Mouse (Mus musculus) layer of hippocampus, adult 8-10 months (tissue): Measurements from ENCODE around the gene Nicn1. TPM values are rescaled to one million over a fixed set of nuclear protein-coding genes. Genes with fewer than 3 reads are reported as not detected.

Experiments
- DNase-seq, 2 experiments: peaks; one replicate each; pipeline ENCODE4 v3.0.0; 2022; ENCODE audit warnings: low spot score in 2 of 2
- total RNA-seq, 4 experiments: library from RNA; stranded (reverse); gene quantifications; 2 replicates each; pipeline ENCODE4 v1.2.4; 2022

Gene Nicn1
- total RNA-seq, 4 experiments from 2014 or later: 106 to 131 (median 116) TPM

- no peak for DNase-seq
These were observed 47.8 kb downstream of the Nicn1 start for GRCm38 (mm10) chr9:108337848-108338550.

- no peak for DNase-seq
These were observed 48.3 kb downstream of the Nicn1 start for GRCm38 (mm10) chr9:108338551-108338885.

GRCm38 (mm10) chr9:108338886-108339781, 48.9 kb downstream of the Nicn1 start, which contains the start of gene Gpx1:
Gene Gpx1, plus strand, starts transcription at chr9:108338903.
- peak; percentile 78 to 81 for DNase-seq

DNA sequence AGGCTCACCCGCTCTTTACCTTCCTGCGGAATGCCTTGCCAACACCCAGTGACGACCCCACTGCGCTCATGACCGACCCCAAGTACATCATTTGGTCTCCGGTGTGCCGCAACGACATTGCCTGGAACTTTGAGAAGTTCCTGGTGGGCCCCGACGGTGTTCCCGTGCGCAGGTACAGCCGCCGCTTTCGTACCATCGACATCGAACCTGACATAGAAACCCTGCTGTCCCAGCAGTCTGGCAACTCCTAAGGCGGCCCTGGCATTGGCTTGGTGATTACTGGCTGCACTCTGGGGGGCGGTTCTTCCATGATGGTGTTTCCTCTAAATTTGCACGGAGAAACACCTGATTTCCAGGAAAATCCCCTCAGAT, 49.6 kb downstream of the Nicn1 start:
- DNase-seq: no peak

DNA sequence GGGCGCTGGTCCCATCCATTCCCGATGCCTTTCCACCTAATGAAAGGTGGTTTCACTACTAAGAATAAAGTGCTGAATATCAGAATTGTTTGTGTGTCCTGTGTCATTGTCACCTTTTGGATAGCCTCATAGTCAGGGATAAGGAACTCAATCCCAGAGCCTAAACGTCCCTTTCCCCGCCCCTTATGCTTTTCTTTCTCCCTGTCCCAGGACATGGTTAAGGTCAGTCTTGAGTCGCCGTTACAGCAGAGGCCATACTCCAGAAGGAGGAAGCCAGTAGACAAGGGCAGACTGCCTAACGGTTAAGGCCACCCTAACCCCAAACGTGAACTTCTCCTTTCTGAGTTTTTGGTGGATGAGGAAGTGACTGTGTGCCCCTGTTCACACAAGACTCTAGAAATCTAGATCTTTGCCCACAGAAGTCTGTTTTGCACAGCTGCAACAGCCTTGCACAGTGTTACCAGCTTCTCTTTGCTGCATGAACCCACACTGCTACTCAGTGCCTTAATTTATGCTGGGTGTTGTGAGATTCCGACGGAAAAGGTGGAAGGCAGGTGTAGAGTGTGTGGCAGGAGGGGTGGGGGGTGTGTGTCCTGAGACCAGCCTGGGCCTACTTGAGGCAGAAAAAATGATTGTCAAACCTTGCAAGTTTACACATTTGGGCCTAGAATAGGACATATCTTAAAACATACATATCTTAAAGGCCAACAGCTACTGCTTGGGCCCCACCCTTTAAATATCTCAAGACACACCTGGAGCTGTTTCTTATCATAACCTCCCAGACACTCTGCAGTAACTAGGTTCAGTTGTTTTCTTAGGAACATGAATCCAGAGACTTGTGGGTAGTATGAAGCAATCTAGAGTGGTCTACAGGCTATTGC, 50.3 kb downstream of the Nicn1 start:
- no peak for DNase-seq

GRCm38 (mm10) chr9:108341139-108341475, 50.9 kb downstream of the Nicn1 start:
- DNase-seq: no peak

DNA sequence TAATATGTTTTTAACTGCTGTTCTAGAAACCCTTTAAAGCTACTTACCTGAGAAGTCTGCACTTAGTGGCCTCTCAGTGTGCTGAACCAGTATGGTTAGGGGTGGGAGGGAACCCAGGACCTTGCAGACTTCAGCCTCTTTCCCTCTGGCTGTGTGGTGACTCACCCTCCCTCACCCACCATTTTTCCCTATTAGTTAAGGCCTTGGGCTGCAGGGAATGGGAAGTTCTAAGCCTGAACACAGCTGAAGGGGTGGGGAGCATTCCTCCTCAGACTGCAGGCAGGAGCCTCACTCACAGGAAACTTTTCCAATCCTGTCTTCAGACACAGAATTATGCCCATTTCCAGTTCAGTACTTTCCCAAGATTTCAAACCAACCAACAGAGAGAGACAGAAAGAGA, 51.6 kb downstream of the Nicn1 start:
- DNase-seq: no peak

GRCm38 (mm10) chr9:108342301-108342831, 52.1 kb downstream of the Nicn1 start:
- no peak for DNase-seq

- no peak for DNase-seq
These were observed 53.1 kb downstream of the Nicn1 start for GRCm38 (mm10) chr9:108343331-108343730.

- DNase-seq: no peak
These were observed 53.6 kb downstream of the Nicn1 start for GRCm38 (mm10) chr9:108343835-108344234.

GRCm38 (mm10) chr9:108344471-108344870, 54.2 kb downstream of the Nicn1 start:
- no peak for DNase-seq

Other genes with a start within 250 kb of the Nicn1 start
- gene Gmppb, start 241.2 kb upstream of the Nicn1 start, total RNA-seq: 10 to 100 TPM; 17.2 to 21.6 (median 19.2) TPM
- gene Amigo3, start 237.3 kb upstream of the Nicn1 start, total RNA-seq: 1 to 10 TPM; 1.2 to 2.3 (median 1.6) TPM
- not detected for gene Mst1, start 210.0 kb upstream of the Nicn1 start, total RNA-seq
- gene Rnf123, start 207.1 kb upstream of the Nicn1 start, total RNA-seq: 100 to 1,000 TPM in 3 of 4 experiments, 10 to 100 TPM in 1; 89.0 to 123 (median 115) TPM
- 10 to 100 TPM; 33.9 to 45.8 (median 35.5) TPM for gene Apeh, start 195.8 kb upstream of the Nicn1 start, total RNA-seq
- gene Bsn, start 100.0 kb upstream of the Nicn1 start, total RNA-seq: 100 to 1,000 TPM; 192 to 224 (median 203) TPM
- 10 to 100 TPM; 70.4 to 75.9 (median 73.9) TPM for gene Dag1, start 26.5 kb upstream of the Nicn1 start, total RNA-seq
- gene Amt, start 6.4 kb downstream of the Nicn1 start, total RNA-seq: 10 to 100 TPM; 30.1 to 37.2 (median 34.8) TPM
- 100 to 1,000 TPM; 157 to 186 (median 166) TPM for gene Rhoa, start 15.7 kb downstream of the Nicn1 start, total RNA-seq
- gene Tcta, start 15.7 kb downstream of the Nicn1 start, total RNA-seq: 10 to 100 TPM; 31.7 to 39.2 (median 36.8) TPM
- 100 to 1,000 TPM in 1 of 4 experiments, 10 to 100 TPM in 3; 57.7 to 113 (median 78.2) TPM for gene Gpx1, start 48.5 kb downstream of the Nicn1 start, total RNA-seq
- gene Usp4, start 57.4 kb downstream of the Nicn1 start, total RNA-seq: 100 to 1,000 TPM; 102 to 124 (median 112) TPM
- gene 1700102P08Rik, start 102.4 kb downstream of the Nicn1 start, total RNA-seq: 1 to 10 TPM; 1.3 to 2.1 (median 1.9) TPM
- gene Ccdc36, start 138.1 kb downstream of the Nicn1 start, total RNA-seq: under 1 TPM; 0.11 to 0.26 (median 0.15) TPM
- gene BC048562, start 146.1 kb downstream of the Nicn1 start, total RNA-seq: not detected
- 10 to 100 TPM; 31.3 to 44.7 (median 36.6) TPM for gene Ccdc71, start 170.1 kb downstream of the Nicn1 start, total RNA-seq
- gene Klhdc8b, start 171.2 kb downstream of the Nicn1 start, total RNA-seq: 10 to 100 TPM; 22.0 to 32.0 (median 24.2) TPM
- 10 to 100 TPM; 28.9 to 46.8 (median 34.7) TPM for gene Lamb2, start 189.3 kb downstream of the Nicn1 start, total RNA-seq
- 100 to 1,000 TPM; 144 to 189 (median 157) TPM for gene Usp19, start 200.2 kb downstream of the Nicn1 start, total RNA-seq
- gene Qars, start 217.3 kb downstream of the Nicn1 start, total RNA-seq: 10 to 100 TPM; 84.0 to 96.5 (median 89.4) TPM
- 100 to 1,000 TPM; 141 to 150 (median 146) TPM for gene Qrich1, start 226.4 kb downstream of the Nicn1 start, total RNA-seq